Mouse (Mus musculus): ENCODE data around the gene Scgb1a1.

GRCm38 (mm10) chr19:9063831-9064230, 23.9 kb downstream of the Scgb1a1 start:
- TF ChIP-seq CTCF (IDR thresholded peaks at IDR 0.05; ENCODE audit: borderline replicate concordance, insufficient read depth, low read depth, low read length) (no peak), POLR2A (IDR thresholded peaks at IDR 0.05; ENCODE audit: borderline replicate concordance, insufficient read depth, low read length) (no peak)
